Mouse (Mus musculus): Measurements from ENCODE around the gene Tmem132d. TPM values are rescaled to one million over a fixed set of nuclear protein-coding genes. Genes with fewer than 3 reads are reported as not detected.
"Not testable (repeated sequence)": the region's sequence is repeated elsewhere in the genome, so short reads cannot be mapped to it uniquely, and the experiment has no call there.

Tmem132d gene
- polyA plus RNA-seq, 1 experiment = not detected

- Histone ChIP-seq H3K27me3 (replicated peaks) (no peaks in the 10 kb centered on the region), H3K4me1 (no peaks in the 10 kb centered on the region), H3K4me3 (replicated peaks) (no peak overlapping the region), H3K9me3 (peaks cover 74% of the 10 kb centered on the region), H3K36me3 (replicated peaks; ENCODE audit: low read length) (no peaks in the 10 kb centered on the region)
- TF ChIP-seq GATA1 (IDR thresholded peaks at IDR 0.05; ENCODE audit: borderline replicate concordance, low read length) = no peak
- TF ChIP-seq FLI1 (IDR thresholded peaks at IDR 0.05; ENCODE audit: low read length) = no peak
Measured at GRCm38 (mm10) chr5:128072616-128073015, 360.3 kb downstream of the Tmem132d start.

- Histone ChIP-seq H3K9me3 (peaks cover 64% of the 10 kb centered on the region), H3K36me3 (replicated peaks; ENCODE audit: low read length) (no peaks in the 10 kb centered on the region), H3K27me3 (replicated peaks) (no peaks in the 10 kb centered on the region), H3K4me1 (no peaks in the 10 kb centered on the region), H3K4me3 (replicated peaks) (no peak overlapping the region)
- TF ChIP-seq GATA1 (IDR thresholded peaks at IDR 0.05; ENCODE audit: borderline replicate concordance, low read length) (no peak), FLI1 (IDR thresholded peaks at IDR 0.05; ENCODE audit: low read length) (no peak)
Measured at GRCm38 (mm10) chr5:128041781-128042180, 391.1 kb downstream of the Tmem132d start.

DNA sequence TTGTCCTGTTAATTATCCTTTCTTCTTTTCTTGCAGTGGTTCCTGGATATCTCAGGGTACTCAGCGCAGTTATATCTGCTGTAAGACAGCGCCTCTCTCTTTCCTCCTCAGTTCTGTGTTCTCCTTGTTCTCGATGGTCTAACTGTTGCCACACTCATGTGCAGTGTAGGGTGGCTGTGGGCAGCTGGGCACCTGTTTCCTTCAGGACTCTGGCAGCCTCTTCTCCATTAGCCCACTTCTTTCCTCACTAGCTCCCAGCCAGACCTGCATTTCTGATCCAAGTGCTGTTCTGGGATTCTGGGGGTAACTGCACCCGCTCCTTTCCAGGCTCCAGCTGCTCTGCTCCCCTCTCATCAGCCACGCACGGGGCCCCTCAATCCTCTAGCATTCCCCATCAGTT, 392.8 kb downstream of the Tmem132d start:
- Histone ChIP-seq H3K4me1 (no peaks in the 10 kb centered on the region), H3K4me3 (replicated peaks) (no peak overlapping the region), H3K36me3 (replicated peaks; ENCODE audit: low read length) (no peaks in the 10 kb centered on the region), H3K27me3 (replicated peaks) (no peaks in the 10 kb centered on the region), H3K9me3 (peaks cover 67% of the 10 kb centered on the region)
- TF ChIP-seq FLI1 (IDR thresholded peaks at IDR 0.05; ENCODE audit: low read length) (no peak), GATA1 (IDR thresholded peaks at IDR 0.05; ENCODE audit: borderline replicate concordance, low read length) (no peak)

DNA sequence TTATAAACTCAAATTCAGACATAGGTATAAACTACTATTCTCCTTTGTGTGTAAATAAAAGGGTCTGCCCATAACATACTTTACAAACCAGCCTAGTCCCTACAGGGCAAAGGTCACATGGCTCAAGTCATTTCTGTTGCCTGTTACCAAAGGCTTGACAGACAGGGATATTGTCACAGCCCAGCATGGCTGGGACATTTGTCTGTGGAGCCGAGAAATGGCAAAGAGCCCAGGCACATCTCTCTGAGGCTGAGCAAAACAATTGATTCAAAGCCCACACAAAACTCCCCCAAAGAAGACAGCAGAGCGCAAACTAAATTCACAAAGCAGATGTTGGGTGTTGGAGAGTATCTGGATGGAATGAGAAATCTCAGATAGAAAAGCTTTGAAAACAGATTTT, 405.8 kb downstream of the Tmem132d start:
- Histone ChIP-seq H3K4me1 (no peaks in the 10 kb centered on the region), H3K27me3 (replicated peaks) (no peaks in the 10 kb centered on the region), H3K36me3 (replicated peaks; ENCODE audit: low read length) (no peaks in the 10 kb centered on the region), H3K4me3 (replicated peaks) (no peak overlapping the region), H3K9me3 (peaks cover 80% of the 10 kb centered on the region)
- TF ChIP-seq GATA1 (IDR thresholded peaks at IDR 0.05; ENCODE audit: borderline replicate concordance, low read length) (no peak), FLI1 (IDR thresholded peaks at IDR 0.05; ENCODE audit: low read length) (no peak)

DNA sequence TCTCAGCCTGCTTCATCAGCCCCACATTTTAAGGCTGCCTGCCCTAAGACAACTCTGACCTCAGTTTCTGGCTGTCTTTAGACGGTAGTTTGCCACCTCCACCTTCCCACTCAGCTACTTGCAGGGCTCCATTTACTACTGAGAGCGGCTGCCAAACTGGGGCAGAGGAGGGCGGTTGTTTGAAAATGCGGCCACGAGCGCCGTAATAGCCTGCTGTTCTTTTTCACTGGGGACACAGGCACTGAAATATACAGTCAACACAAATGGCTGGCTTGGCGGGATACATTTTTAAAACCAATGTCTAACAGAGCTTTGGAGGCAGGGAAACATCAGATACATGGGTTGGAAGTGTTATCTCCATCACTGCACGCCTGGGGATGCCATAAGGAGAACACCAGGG, 428.2 kb downstream of the Tmem132d start:
- Histone ChIP-seq H3K36me3 (replicated peaks; ENCODE audit: low read length) (no peaks in the 10 kb centered on the region), H3K27me3 (replicated peaks) (no peaks in the 10 kb centered on the region), H3K4me1 (no peaks in the 10 kb centered on the region), H3K4me3 (replicated peaks) (no peak overlapping the region), H3K9me3 (peaks cover 72% of the 10 kb centered on the region)
- no peak for TF ChIP-seq FLI1 (IDR thresholded peaks at IDR 0.05; ENCODE audit: low read length)
- TF ChIP-seq GATA1 (IDR thresholded peaks at IDR 0.05; ENCODE audit: borderline replicate concordance, low read length) = no peak

- no peaks in the 10 kb centered on the region for H3K36me3 ChIP-seq (replicated peaks; ENCODE audit: low read length)
- no peak for TF ChIP-seq GATA1 (IDR thresholded peaks at IDR 0.05; ENCODE audit: borderline replicate concordance, low read length)
- TF ChIP-seq FLI1 (IDR thresholded peaks at IDR 0.05; ENCODE audit: low read length) = no peak
- H3K27me3 ChIP-seq (replicated peaks) = no peaks in the 10 kb centered on the region
- H3K4me3 ChIP-seq (replicated peaks) = no peak overlapping the region
- H3K4me1 ChIP-seq = no peaks in the 10 kb centered on the region
- H3K9me3 ChIP-seq = peaks cover 58% of the 10 kb centered on the region
Measured at GRCm38 (mm10) chr5:127996526-127997245, 436.2 kb downstream of the Tmem132d start.

- Histone ChIP-seq H3K4me1 (no peaks in the 10 kb centered on the region), H3K9me3 (peaks cover 57% of the 10 kb centered on the region), H3K4me3 (replicated peaks) (no peak overlapping the region), H3K27me3 (replicated peaks) (no peaks in the 10 kb centered on the region), H3K36me3 (replicated peaks; ENCODE audit: low read length) (no peaks in the 10 kb centered on the region)
- no peak for TF ChIP-seq GATA1 (IDR thresholded peaks at IDR 0.05; ENCODE audit: borderline replicate concordance, low read length)
- no peak for TF ChIP-seq FLI1 (IDR thresholded peaks at IDR 0.05; ENCODE audit: low read length)
Measured at GRCm38 (mm10) chr5:127993460-127993859, 439.4 kb downstream of the Tmem132d start.

DNA sequence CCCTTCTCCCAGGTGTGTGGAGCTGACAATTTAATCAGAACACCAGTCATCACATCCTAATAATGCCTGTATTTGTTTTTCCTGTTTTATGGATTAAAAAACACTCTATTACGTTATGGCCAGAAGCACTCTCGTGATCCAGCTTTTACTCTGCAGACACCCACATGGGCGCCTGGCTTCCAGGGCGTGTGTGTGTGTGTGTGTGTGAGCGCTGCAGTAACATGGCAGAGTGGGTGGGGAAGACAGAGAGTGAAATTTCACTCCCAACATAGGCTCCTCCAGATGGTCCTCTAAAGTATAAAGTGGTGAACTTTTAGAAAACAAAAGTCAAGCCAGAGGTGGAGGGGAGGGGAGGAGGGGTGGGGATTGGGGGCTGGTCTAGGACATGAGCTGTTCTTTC, 442.1 kb downstream of the Tmem132d start:
- Histone ChIP-seq H3K9me3 (peaks cover 53% of the 10 kb centered on the region), H3K27me3 (replicated peaks) (no peaks in the 10 kb centered on the region), H3K4me1 (no peaks in the 10 kb centered on the region), H3K36me3 (replicated peaks; ENCODE audit: low read length) (no peaks in the 10 kb centered on the region), H3K4me3 (replicated peaks) (no peak overlapping the region)
- TF ChIP-seq GATA1 (IDR thresholded peaks at IDR 0.05; ENCODE audit: borderline replicate concordance, low read length) (no peak), FLI1 (IDR thresholded peaks at IDR 0.05; ENCODE audit: low read length) (no peak)

GRCm38 (mm10) chr5:127980003-127980358, 452.9 kb downstream of the Tmem132d start:
- H3K9me3 ChIP-seq = peaks cover 74% of the 10 kb centered on the region
- H3K4me3 ChIP-seq (replicated peaks); H3K27me3 ChIP-seq (replicated peaks); H3K36me3 ChIP-seq (replicated peaks; ENCODE audit: low read length); H3K4me1 ChIP-seq: not testable (repeated sequence)

- no peak for TF ChIP-seq FLI1 (IDR thresholded peaks at IDR 0.05; ENCODE audit: low read length)
- TF ChIP-seq GATA1 (IDR thresholded peaks at IDR 0.05; ENCODE audit: borderline replicate concordance, low read length) = no peak
- Histone ChIP-seq H3K36me3 (replicated peaks; ENCODE audit: low read length) (no peaks in the 10 kb centered on the region), H3K27me3 (replicated peaks) (no peaks in the 10 kb centered on the region), H3K4me1 (no peaks in the 10 kb centered on the region), H3K9me3 (peaks cover 74% of the 10 kb centered on the region), H3K4me3 (replicated peaks) (no peak overlapping the region)
Measured at GRCm38 (mm10) chr5:127979329-127980002, 453.4 kb downstream of the Tmem132d start.

Measured in megakaryocyte, embryonic 14.5 days (primary cell).